Mouse (Mus musculus) kidney, embryonic 16.5 days (tissue): ENCODE data around the gene Odf2. TPM values are rescaled to one million over a fixed set of nuclear protein-coding genes. Genes with fewer than 3 reads are reported as not detected.
"Not testable (repeated sequence)": the region's sequence is repeated elsewhere in the genome, so short reads cannot be mapped to it uniquely, and the experiment has no call there.

Experiments
- ATAC-seq: fragments of 200-750 bp; cut with Nextera tagmentation; 2 replicates; pipeline ENCODE4 v1.8.0; 2017; ENCODE audit warnings: moderate TSS enrichment; ENCODE audit not compliant: low FRiP score, low TSS enrichment
- H3K27ac ChIP-seq: fragments of 300-500 bp; sonication (generic); 2 replicates; pipeline ENCODE4 v1.5.1; 2014; ENCODE audit warnings: low read length
- H3K27me3 ChIP-seq: fragments of 300-500 bp; sonication (generic); 2 replicates; pipeline ENCODE4 v1.6.1; 2014; ENCODE audit warnings: low read length, control low read depth, mixed read lengths; ENCODE audit not compliant: insufficient read depth
- H3K36me3 ChIP-seq: fragments of 300-500 bp; sonication (generic); 2 replicates; pipeline ENCODE4 v1.6.1; 2014; ENCODE audit warnings: low read length, control low read depth, mixed read lengths; ENCODE audit not compliant: insufficient read depth
- H3K4me1 ChIP-seq: fragments of 300-500 bp; sonication (generic); 2 replicates; pipeline ENCODE4 v1.6.1; 2014; ENCODE audit warnings: low read length, control low read depth, mixed read lengths; ENCODE audit not compliant: insufficient read depth
- H3K4me2 ChIP-seq: fragments of 300-500 bp; sonication (generic); replicated peaks from 2 replicates; pipeline ENCODE4 v1.6.1; 2014; ENCODE audit warnings: low read depth, low read length
- H3K4me3 ChIP-seq: fragments of 300-500 bp; sonication (generic); 2 replicates; pipeline ENCODE4 v1.5.1; 2014; ENCODE audit warnings: mild to moderate bottlenecking, low read length
- H3K9ac ChIP-seq: fragments of 300-500 bp; sonication (generic); replicated peaks from 2 replicates; pipeline ENCODE4 v1.6.1; 2014; ENCODE audit warnings: low read length
- H3K9me3 ChIP-seq: fragments of 300-500 bp; sonication (generic); 2 replicates; pipeline ENCODE4 v1.6.1; 2016; ENCODE audit warnings: low read length, control low read depth
- WGBS: fragments of 180-500 bp; shearing (Covaris S2); extraction: QIAGEN DNeasy Blood & Tissue Kit; methylation state at CpG from one replicate; pipeline ENCODE4 v1.1.7; 2014; 5-methylcytosine and 5-hydroxymethylcytosine counted together
- polyA plus RNA-seq: library from polyadenylated mRNA; unstranded; fragments of >200 nt; fragmentation: Nextera tagmentation; extraction: Ambion mirVana; gene quantifications from 2 replicates; pipeline ENCODE4 v1.2.1, GENCODE M21; 2015

The Odf2 gene
- polyA plus RNA-seq, 1 experiment from 2014 or later, result 57.7 TPM

DNA sequence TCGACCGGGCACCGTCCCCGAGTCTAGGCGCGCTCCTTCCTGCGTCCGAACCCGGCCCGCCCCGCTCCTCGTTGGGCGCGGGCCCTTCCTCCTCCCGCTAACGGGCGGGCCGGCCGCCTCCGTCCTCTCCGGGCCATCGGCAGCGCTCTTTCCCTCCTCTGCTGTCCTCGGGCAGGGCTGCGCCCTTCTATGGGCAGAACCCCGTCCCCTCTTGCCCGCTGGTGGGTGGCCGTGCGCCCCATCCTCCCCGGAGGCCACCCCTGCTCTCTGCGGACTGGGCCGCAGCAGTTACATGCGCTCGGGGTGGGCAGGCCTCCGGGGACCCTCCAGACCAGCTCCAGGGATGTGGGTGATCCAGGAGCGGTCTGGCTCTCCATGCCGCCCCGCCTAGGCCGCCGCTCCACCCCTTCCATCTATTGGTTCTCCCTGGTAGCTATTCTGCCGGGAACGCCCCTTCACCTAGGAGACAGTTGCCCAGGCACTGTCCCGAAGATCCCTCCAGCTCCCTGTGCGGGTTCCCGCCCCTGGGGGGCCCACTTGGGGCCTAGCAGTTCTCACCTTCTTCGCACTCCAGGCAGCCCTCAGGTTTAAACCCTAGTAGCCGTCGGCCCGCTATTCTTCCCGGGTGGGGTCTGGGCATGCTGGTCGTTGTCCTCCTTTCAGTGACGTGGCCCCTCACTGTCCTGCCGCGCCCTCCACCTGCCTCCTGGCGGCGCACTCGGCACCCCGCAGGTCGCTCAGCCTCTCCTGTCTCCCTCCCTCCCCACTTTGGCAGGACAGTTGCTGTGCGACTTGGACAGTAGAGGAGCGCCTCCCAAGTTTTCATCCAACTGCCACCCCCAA, 1.2 kb downstream of the Odf2 start:
- whole genome bisulfite sequencing, result under 1% methylated on average over 59 of the region's 61 CpGs
- no peaks in the 10 kb centered on the region for H3K9me3 ChIP-seq
- peaks cover 29% of the 10 kb centered on the region for H3K36me3 ChIP-seq
- H3K4me1 ChIP-seq, result peaks cover 14% of the 10 kb centered on the region
- H3K9ac ChIP-seq, result peak overlapping the region; percentile 94
- peak; percentile 95 for ATAC-seq
- peak overlapping the region; percentile 100 for H3K4me3 ChIP-seq
- H3K27ac ChIP-seq, result peak overlapping the region; percentile 94
- no peaks in the 10 kb centered on the region for H3K27me3 ChIP-seq
- H3K4me2 ChIP-seq, result peak overlapping the region; percentile 93

DNA sequence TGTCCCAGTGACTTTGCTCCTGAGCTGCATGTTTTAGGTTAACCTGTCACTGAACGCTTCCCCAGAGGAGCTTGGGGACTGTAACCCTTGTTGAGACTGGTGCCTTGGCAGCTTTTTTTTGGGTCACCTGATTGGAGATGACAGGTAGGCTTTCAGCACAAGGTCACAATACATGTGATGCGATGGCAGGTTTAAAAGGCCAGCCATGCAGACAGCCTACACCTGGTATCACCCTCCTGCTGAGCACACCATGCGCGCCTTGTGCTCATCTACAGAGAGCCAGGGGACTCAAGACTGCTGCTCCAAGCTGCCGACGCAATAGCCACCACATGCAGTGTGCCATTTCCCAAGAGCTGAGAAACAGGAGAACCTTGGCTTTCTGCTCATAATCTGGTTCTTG, 2.8 kb downstream of the Odf2 start:
- Histone ChIP-seq H3K9me3 (no peaks in the 10 kb centered on the region), H3K9ac (no peak overlapping the region), H3K36me3 (peaks cover 41% of the 10 kb centered on the region), H3K4me3 (no peak overlapping the region), H3K4me2 (no peak overlapping the region), H3K27ac (no peak overlapping the region), H3K4me1 (peaks cover 14% of the 10 kb centered on the region), H3K27me3 (no peaks in the 10 kb centered on the region)
- ATAC-seq, result no peak
- WGBS, result 96% methylated on average over 6 of the region's 6 CpGs

DNA sequence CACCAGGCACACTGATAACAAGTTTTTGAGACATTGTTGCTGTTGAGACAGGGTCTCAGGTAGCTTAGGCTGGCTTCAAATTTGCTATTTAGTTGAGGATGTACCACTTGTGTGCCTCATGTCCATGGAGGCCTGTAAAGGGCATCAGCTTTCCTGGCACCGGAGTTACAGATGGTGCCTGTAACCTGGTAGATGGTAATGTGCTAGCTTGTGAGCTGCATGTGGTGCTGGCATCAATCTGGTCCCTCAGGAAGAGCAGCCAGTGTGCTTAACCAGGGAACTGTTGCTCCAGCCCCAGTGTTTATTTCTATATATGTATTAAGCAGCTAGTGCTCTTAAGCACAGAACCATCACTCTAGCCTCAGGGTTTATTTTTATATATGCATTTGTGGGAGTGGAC, 7.0 kb downstream of the Odf2 start:
- no peak overlapping the region for H3K4me2 ChIP-seq
- no peak for ATAC-seq
- H3K9me3 ChIP-seq, result no peaks in the 10 kb centered on the region
- 96% methylated on average over 1 of the region's 1 CpGs for WGBS
- peaks cover 4% of the 10 kb centered on the region for H3K4me1 ChIP-seq
- peaks cover 79% of the 10 kb centered on the region for H3K36me3 ChIP-seq
- H3K27ac ChIP-seq, result no peak overlapping the region
- no peak overlapping the region for H3K4me3 ChIP-seq
- no peak overlapping the region for H3K9ac ChIP-seq
- H3K27me3 ChIP-seq, result no peaks in the 10 kb centered on the region

DNA sequence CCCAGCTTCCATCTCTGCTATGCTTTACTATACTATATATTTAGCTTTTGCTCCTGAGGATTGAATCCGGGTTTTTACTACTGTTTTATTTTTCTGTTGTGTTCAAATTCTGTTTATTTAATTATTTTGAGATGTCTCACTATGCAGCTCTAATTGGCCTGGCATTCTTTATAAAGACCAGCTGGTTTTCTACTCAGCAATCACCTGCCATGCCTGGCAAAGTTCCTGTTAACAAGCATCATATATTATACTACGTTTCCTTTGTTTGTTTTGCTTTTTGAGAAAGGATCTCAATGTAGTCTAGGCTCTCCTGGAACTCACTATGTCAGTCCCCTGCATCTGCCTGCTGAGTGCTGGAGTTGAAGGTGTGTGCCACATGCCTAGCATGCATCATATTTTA, 8.3 kb downstream of the Odf2 start:
- 78% methylated on average over 2 of the region's 2 CpGs for WGBS
- Histone ChIP-seq H3K9me3 (no peaks in the 10 kb centered on the region), H3K4me2 (no peak overlapping the region), H3K27ac (no peak overlapping the region), H3K4me1 (no peaks in the 10 kb centered on the region), H3K9ac (no peak overlapping the region), H3K27me3 (no peaks in the 10 kb centered on the region), H3K4me3 (no peak overlapping the region), H3K36me3 (peaks cover 88% of the 10 kb centered on the region)
- no peak for ATAC-seq

DNA sequence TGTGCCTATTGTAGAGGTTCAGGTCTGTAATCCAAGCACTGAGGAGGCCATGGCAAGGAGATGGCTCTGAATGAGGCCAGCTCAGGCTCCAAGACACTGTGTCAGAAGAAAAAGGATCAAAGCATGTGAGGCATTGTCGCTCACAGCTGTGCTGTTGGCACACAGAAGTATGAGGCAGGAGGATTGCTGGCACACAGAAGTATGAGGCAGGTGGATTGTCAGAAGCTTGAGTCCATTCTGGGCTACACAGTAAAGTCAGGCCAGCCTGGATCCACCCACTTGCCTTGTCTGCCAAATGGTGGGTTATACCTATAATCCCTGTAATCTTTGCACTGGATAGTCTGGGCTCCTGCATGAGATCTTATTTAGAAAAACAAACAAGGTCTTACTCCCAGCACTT, 9.1 kb downstream of the Odf2 start:
- WGBS, result 93% methylated on average over 1 of the region's 1 CpGs
- Histone ChIP-seq H3K4me1 (no peaks in the 10 kb centered on the region), H3K4me3 (no peak overlapping the region), H3K27me3 (no peaks in the 10 kb centered on the region), H3K9ac (no peak overlapping the region), H3K9me3 (no peaks in the 10 kb centered on the region), H3K27ac (no peak overlapping the region), H3K4me2 (no peak overlapping the region), H3K36me3 (peaks cover 89% of the 10 kb centered on the region)
- ATAC-seq, result no peak

DNA sequence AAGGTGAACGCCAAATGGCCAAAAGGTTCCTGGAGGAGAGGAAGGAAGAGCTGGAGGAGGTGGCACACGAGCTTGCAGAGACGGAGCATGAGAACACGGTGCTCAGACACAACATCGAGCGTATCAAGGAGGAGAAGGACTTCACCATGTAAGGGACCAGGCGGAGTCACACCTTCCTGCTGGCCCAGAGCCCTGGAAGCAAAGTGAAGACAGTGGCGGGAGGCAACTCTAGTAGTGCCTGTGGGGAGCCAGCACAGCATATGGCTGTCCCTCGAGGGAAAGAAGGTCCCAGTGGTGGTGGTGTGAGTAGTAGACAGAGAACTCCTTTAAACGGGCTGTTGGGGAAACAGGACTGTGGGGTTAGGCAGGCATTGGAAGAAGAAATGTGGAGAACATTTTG, 13.2 kb downstream of the Odf2 start:
- H3K36me3 ChIP-seq, result peaks cover 89% of the 10 kb centered on the region
- no peaks in the 10 kb centered on the region for H3K27me3 ChIP-seq
- H3K4me1 ChIP-seq, result no peaks in the 10 kb centered on the region
- no peak overlapping the region for H3K4me3 ChIP-seq
- H3K9ac ChIP-seq, result no peak overlapping the region
- H3K9me3 ChIP-seq, result no peaks in the 10 kb centered on the region
- H3K27ac ChIP-seq, result no peak overlapping the region
- ATAC-seq, result no peak
- WGBS, result 93% methylated on average over 10 of the region's 10 CpGs
- H3K4me2 ChIP-seq, result no peak overlapping the region

DNA sequence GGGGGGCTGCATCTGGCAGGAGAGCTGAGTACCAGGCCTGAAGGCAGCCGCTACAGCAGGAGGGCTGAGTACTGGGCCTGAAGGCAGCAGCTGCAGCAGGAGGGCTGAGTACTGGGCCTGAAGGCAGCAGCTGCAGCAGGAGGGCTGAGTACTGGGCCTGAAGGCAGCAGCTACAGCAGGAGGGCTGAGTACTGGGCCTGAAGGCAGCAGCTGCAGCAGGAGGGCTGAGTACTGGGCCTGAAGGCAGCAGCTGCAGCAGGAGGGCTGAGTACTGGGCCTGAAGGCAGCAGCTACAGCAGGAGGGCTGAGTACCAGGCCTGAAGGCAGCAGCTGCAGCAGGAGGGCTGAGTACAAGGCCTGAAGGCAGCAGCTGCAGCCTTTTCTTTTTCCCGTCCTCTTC, 19.1 kb downstream of the Odf2 start:
- not testable (repeated sequence) for H3K9ac ChIP-seq, H3K4me2 ChIP-seq, H3K9me3 ChIP-seq, ATAC-seq, H3K4me3 ChIP-seq, H3K27me3 ChIP-seq, H3K4me1 ChIP-seq, H3K27ac ChIP-seq
- peaks cover 59% of the 10 kb centered on the region for H3K36me3 ChIP-seq
- WGBS, result 98% methylated on average over 2 of the region's 2 CpGs

DNA sequence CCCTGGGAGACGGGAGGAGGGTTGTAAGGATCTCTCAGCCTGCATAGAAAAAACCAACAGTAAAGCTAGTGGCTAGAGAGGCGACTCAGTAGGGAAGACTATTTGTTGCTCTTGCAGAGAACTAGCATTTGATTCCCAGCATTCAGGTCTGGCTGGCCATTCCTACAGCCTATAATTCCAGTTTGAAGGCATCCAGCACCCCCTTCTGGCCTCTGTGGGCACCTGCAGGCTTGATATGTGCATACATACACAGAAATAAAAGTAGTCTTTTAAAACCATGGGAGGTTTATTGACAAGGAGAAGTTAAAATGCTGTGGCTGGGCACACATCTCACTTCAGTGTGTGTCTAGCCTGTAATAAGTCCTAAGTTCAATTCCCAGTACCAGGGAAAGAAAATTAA, 21.0 kb downstream of the Odf2 start:
- H3K4me3 ChIP-seq, result no peak overlapping the region
- 94% methylated on average over 2 of the region's 2 CpGs for WGBS
- ATAC-seq, result no peak

DNA sequence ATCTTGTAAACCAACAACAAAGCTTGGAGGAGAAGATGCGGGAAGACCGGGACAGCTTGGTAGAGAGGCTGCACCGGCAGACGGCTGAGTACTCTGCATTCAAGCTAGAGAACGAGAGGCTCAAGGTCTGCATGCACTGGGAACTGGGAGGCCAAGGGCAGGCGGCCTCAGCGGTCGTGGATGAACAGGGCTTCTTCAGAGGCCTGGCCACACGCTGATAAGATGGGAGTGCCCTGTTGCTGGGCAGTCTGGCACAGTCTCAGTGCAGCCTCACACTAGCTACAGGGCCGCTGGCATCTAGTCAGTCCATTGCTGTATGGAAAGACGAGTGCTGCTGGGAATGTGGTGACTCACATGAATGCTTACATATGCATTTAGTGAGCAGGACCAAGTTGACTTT, 28.6 kb downstream of the Odf2 start:
- Histone ChIP-seq H3K9ac (no peak overlapping the region), H3K4me1 (0 out of 2 replicates have a peak, but pooled peaks cover 4% of the 10 kb centered on the region), H3K4me3 (no peak overlapping the region), H3K4me2 (no peak overlapping the region), H3K27ac (no peak overlapping the region), H3K36me3 (peaks cover 56% of the 10 kb centered on the region), H3K9me3 (no peaks in the 10 kb centered on the region), H3K27me3 (no peaks in the 10 kb centered on the region)
- whole genome bisulfite sequencing, result 88% methylated on average over 11 of the region's 11 CpGs
- no peak for ATAC-seq

More for the DNA sequence above, 21.0 kb downstream of the Odf2 start:
- Histone ChIP-seq H3K4me1 (no peaks in the 10 kb centered on the region), H3K36me3 (peaks cover 53% of the 10 kb centered on the region), H3K4me2 (no peak overlapping the region), H3K9ac (no peak overlapping the region), H3K9me3 (no peaks in the 10 kb centered on the region), H3K27ac (no peak overlapping the region), H3K27me3 (no peaks in the 10 kb centered on the region)

DNA sequence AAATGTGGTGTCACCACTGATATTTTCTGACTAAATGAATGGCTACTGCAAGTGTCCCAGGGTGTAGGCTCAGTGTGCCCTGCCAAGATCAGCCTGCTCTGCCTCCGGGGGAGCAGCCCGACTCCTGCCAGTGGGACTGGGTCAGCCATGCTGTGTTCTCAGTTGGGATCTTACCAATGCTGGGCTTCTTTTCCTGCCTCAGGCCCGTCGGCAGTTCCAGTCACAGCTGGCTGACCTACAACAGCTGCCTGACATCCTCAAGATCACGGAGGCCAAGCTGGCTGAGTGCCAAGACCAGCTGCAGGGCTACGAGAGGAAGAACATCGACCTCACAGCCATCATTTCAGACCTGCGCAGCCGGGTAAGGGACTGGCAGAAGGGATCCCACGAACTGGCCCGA, 33.0 kb downstream of the Odf2 start:
- H3K4me2 ChIP-seq, result no peak overlapping the region
- ATAC-seq, result no peak
- WGBS, result 24% methylated on average over 11 of the region's 11 CpGs
- H3K4me1 ChIP-seq, result 0 out of 2 replicates have a peak, but pooled peaks cover 4% of the 10 kb centered on the region
- H3K27me3 ChIP-seq, result no peaks in the 10 kb centered on the region
- H3K4me3 ChIP-seq, result no peak overlapping the region
- no peak overlapping the region for H3K9ac ChIP-seq
- peaks cover 65% of the 10 kb centered on the region for H3K36me3 ChIP-seq
- no peaks in the 10 kb centered on the region for H3K9me3 ChIP-seq
- no peak overlapping the region for H3K27ac ChIP-seq
